Mouse (Mus musculus): ENCODE data around the gene Gm10490. TPM values are rescaled to one million over a fixed set of nuclear protein-coding genes. Genes with fewer than 3 reads are reported as not detected.

Gm10490 gene
- total RNA-seq, 2 experiments from 2014 or later = not detected

GRCm38 (mm10) chrX:7927116-7927515, 17.8 kb downstream of the Gm10490 start:
- DNase-seq = no peak

GRCm38 (mm10) chrX:7928270-7928790, 19.0 kb downstream of the Gm10490 start, which contains the start of gene Eras:
Eras (minus strand) TSS chrX:7928607.
- DNase-seq = no peak

GRCm38 (mm10) chrX:7936874-7937273, 27.5 kb downstream of the Gm10490 start:
- no peak for DNase-seq

GRCm38 (mm10) chrX:7937667-7938066, 28.3 kb downstream of the Gm10490 start:
- no peak for DNase-seq

- DNase-seq = no peak
Measured at GRCm38 (mm10) chrX:7945618-7946017, 36.3 kb downstream of the Gm10490 start.

- peak in 1 of 2 experiments; percentile 10 for DNase-seq
Measured at GRCm38 (mm10) chrX:7947108-7947899, 38.0 kb downstream of the Gm10490 start, which contains the start of gene Hdac6. Hdac6 (minus strand) TSS chrX:7947889.

- peak; percentile 94 to 97 for DNase-seq
Measured at GRCm38 (mm10) chrX:7947900-7948492, 38.7 kb downstream of the Gm10490 start.

GRCm38 (mm10) chrX:7950091-7950490, 40.7 kb downstream of the Gm10490 start:
- no peak for DNase-seq

GRCm38 (mm10) chrX:7958868-7959267, 49.5 kb downstream of the Gm10490 start:
- DNase-seq = no peak

Other genes with a start within 250 kb of the Gm10490 start
- 10 to 100 TPM; 41.3 to 57.6 TPM for gene Plp2, start 238.2 kb upstream of the Gm10490 start, total RNA-seq (2021)
- 10 to 100 TPM; 25.2 to 27.9 TPM for gene Magix, start 228.3 kb upstream of the Gm10490 start, total RNA-seq (2021)
- 10 to 100 TPM; 17.8 to 20.1 TPM for gene Gpkow, start 212.4 kb upstream of the Gm10490 start, total RNA-seq (2021)
- 10 to 100 TPM; 29.9 to 51.4 TPM for gene Wdr45, start 195.2 kb upstream of the Gm10490 start, total RNA-seq (2021)
- gene Gm45208, start 187.3 kb upstream of the Gm10490 start, total RNA-seq (2021) = not detected
- gene Praf2, start 181.1 kb upstream of the Gm10490 start, total RNA-seq (2021) = 1 to 10 TPM; 5.1 to 5.3 TPM
- gene Ccdc120, start 158.6 kb upstream of the Gm10490 start, total RNA-seq (2021) = under 1 TPM; 0.59 to 0.67 TPM
- 10 to 100 TPM; 12.6 to 13.0 TPM for gene Tfe3, start 147.0 kb upstream of the Gm10490 start, total RNA-seq (2021)
- 10 to 100 TPM; 20.5 to 22.9 TPM for gene Gripap1, start 119.8 kb upstream of the Gm10490 start, total RNA-seq (2021)
- under 1 TPM; 0.15 to 0.57 TPM for gene Kcnd1, start 87.3 kb upstream of the Gm10490 start, total RNA-seq (2021)
- gene Otud5, start 68.2 kb upstream of the Gm10490 start, total RNA-seq (2021) = 10 to 100 TPM; 19.3 to 23.4 TPM
- 1 to 10 TPM; 2.2 to 4.3 TPM for gene Pim2, start 31.3 kb upstream of the Gm10490 start, total RNA-seq (2021)
- 10 to 100 TPM; 10.6 to 17.3 TPM for gene Slc35a2, start 25.5 kb upstream of the Gm10490 start, total RNA-seq (2021)
- 10 to 100 TPM; 21.3 to 23.5 TPM for gene Pqbp1, start 10.3 kb upstream of the Gm10490 start, total RNA-seq (2021)
- gene Timm17b, start 10.2 kb upstream of the Gm10490 start, total RNA-seq (2021) = 10 to 100 TPM; 47.2 to 49.7 TPM
- gene Gm10491, start 1.7 kb upstream of the Gm10490 start, total RNA-seq (2021) = not detected
- under 1 TPM in 1 of 2 experiments, not detected in 1; 0.12 TPM for gene Pcsk1n, start 10.3 kb downstream of the Gm10490 start, total RNA-seq (2021)
- not detected for gene Eras, start 19.1 kb downstream of the Gm10490 start, total RNA-seq (2021)
- gene Hdac6, start 38.3 kb downstream of the Gm10490 start, total RNA-seq (2021) = 10 to 100 TPM; 10.4 to 11.3 TPM
- not detected for gene Gata1, start 68.5 kb downstream of the Gm10490 start, total RNA-seq (2021)
- gene Glod5, start 109.0 kb downstream of the Gm10490 start, total RNA-seq (2021) = not detected
- 1 to 10 TPM; 4.0 to 4.5 TPM for gene Suv39h1, start 165.2 kb downstream of the Gm10490 start, total RNA-seq (2021)
- 1 to 10 TPM; 1.5 to 3.5 TPM for gene Was, start 181.0 kb downstream of the Gm10490 start, total RNA-seq (2021)
- 10 to 100 TPM; 34.0 to 39.1 TPM for gene Wdr13, start 223.3 kb downstream of the Gm10490 start, total RNA-seq (2021)
- 10 to 100 TPM; 49.9 to 88.3 TPM for gene Rbm3, start 236.3 kb downstream of the Gm10490 start, total RNA-seq (2021)

Data from heart, adult 18-20 months (tissue).